Mouse (Mus musculus): ENCODE results near the gene Frat1.
A peak's percentile ranks its signal among the peaks of the same experiment; 100 is the strongest.

Gene Frat1

DNA sequence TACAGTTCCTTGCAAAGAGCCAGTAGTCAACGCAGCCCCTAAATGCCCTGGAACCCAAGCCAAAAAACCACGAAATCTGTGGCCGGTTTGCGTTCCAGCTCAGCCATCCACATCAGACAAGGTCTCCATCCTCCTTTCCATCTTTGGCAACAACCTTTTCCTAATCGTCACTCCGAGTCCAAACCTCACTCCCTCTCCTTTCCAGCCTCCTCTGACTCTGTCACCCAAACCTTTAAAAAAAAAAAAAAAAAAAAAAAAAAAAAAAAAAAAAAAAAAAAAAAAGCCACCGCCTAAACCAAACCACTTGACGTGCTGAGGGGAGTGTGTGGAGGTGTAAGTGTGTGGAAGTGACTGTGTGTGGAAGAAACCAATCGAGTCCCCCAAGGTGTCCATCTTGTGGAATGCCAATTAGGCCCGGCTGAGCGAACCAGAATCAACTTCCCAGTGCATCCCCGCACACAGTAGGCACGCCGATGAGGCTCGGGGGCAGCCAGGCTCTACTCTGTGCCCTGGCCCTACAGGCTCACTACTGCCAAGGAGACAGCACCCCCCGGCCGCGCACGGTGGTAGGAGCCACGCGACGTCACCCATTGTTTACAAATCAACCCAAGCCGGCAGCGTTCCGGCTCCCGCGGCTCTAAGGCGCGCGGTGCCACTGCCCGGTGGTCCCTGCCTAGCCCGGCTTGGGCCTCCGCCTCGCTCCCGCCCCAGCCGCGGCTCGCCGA lies at the start of gene Frat1:
Gene Frat1, plus strand, starts transcription at position 590 of the 725 bp plus-strand sequence.
- peak; percentile 90 for DNase-seq

DNA sequence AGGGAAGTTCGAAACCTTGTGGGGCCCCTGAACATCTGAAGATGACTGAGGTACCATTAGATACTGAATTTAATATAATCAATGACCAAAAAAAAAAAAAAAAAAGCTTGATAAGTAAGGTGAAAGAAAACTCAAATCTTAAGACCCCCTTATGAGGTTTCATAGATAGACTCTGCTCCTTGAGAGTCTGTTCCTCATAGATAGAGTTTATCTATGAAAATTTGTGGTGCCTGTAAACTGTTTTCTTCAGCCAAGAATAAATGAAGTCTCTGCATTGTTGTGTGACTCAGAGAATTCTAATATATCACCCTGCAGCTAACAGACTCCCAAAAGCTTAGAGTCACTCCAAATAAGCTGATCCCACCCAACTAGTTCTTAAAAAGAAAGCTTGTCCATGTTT lies 42.9 kb upstream of the Frat1 start:
- no peak for DNase-seq

DNA sequence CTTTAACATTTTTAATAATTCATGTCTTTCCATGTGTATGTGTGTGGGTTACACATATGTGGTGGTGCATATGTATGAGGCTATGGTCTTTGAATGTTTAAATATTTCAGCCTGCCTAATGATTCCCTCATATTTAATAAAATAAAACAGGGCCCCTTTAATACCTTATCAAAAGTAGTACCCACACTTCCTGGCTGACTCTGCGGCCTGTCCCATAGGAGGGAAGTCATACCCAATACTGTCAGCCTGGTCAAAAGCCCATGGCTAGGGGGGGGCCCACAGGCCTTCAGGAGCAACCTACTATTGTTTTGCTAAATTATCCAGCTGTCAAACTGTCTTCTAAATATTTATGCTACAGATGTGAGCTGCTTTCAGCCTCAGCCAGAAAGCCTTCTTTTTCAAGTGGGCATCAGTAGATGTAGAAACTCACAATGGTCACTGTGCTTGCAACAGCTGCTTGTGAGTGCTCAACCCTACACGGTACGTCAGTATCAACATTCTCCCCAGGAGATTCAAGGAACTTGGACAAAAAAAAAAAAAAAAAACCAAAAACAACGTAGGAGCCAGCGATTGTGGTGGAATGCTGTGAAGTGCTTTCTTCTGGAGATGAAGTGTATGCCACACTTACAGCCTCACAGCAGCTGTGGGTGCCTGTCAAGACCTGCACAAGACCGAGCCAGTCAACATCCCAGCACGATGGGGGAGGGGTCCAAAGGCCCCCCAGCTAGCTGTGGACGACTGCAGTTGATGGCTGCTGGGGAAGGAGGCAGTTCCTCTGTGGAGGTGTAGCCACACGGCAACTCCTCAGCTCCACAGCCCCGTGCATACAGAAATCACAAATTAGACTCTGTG lies 40.4 kb upstream of the Frat1 start:
- DNase-seq, result no peak

DNA sequence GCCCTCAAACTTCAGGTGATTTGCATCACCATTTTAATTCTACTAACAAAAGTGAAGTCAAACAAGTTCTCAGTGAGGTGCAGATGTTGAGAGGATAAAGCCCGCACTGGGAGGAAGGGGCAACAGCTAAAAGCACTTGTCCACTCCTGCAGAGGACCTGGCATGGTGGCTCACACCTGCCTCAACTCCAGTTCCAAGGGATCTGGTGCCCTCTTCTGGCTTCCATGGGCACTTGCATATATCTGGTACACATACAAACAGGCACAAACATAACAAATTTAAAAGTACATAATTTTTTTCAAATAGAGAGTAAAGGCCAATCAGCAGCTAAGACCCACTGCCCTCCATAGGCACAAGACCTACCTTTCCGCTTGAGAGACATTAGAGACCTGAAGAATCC lies 38.4 kb upstream of the Frat1 start:
- no peak for DNase-seq

DNA sequence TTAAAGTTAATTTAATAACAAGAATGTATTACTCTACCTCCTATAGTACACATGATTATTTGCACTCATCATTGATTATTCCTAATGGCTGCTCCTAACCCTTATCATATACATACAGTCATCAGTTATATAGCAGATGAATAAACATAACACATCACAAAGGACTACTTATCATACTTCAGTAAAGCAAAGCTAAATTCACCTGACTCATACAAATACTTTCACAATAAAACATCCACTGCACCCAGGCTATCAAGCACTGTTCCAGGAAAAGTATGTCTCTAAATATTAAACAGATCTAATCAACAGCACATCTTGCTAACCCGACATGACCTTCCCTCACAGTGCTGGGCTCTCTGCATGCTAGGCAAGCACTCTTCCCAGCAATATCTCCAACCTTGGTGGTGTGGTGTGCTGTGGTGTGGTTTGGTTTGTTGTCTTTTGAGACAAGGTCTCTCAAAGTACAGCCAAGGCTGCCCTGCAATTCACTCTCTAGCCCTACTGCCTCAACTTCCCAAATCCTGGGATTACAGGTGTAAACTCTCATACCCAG lies 36.8 kb upstream of the Frat1 start:
- no peak for DNase-seq

DNA sequence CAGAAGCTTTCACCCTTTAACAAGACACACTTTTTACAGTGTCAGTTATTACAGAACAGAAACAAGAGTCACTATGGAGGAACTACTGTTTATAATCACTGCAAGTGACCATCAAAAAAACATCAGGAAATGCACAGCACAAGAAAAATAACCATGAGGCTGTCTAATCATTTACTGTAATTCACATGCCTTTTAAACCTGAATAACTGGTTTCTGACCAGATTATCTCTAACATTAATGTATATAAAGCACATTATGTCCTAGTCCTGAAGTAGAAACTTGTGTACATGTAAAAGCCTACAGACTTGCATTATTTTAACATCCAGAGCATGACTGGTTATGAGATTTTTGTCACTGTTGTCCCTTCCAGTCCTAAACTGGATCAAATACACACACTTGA lies 35.8 kb upstream of the Frat1 start:
- DNase-seq, result no peak

DNA sequence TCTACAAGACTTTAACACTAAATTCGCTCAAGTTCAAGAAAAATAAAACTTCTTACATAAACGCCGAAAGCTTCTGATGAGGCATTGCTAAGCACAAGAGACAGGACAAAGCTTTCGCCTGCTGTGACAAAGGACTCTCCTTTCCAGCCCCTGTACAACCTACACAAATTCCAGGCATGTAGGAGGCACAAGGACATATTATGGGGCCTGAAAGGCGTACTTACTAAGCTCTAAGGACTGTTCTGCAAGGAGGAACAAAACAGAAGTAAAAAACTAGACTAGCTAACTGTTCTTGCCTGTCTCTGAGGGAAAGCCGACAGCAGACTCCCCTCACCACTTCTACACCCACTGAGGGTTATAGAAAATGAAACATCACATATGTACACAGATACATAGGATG lies 34.9 kb upstream of the Frat1 start:
- DNase-seq, result no peak

DNA sequence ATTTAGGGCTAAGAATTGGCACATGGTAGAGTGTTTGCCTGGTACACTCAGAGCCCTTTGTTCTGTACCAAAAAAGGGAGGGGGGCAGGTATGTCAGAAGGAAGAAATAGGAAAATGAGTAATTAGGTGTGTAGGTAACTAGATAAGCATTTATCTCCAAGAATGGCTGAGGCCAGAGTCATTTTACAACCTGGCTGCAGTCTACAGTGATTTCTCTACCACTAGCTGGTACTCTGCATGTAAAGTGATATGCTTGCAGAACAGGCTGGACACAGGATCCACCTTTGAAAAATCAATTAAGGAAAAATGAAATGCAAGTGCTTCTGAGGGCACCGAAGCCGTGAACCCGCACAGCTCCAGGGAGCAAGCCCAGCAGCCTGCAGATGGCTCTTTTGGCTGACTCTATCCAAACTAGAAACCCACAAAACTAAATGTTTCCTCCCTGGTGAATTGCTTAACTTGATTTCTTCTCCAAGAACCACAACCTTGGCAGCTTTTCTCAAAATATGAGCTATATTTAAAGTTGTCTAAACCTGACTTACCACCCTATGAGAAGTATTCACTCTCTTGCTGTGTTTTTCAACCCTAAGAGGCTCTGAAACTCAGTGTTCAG lies 33.5 kb upstream of the Frat1 start:
- no peak for DNase-seq

DNA sequence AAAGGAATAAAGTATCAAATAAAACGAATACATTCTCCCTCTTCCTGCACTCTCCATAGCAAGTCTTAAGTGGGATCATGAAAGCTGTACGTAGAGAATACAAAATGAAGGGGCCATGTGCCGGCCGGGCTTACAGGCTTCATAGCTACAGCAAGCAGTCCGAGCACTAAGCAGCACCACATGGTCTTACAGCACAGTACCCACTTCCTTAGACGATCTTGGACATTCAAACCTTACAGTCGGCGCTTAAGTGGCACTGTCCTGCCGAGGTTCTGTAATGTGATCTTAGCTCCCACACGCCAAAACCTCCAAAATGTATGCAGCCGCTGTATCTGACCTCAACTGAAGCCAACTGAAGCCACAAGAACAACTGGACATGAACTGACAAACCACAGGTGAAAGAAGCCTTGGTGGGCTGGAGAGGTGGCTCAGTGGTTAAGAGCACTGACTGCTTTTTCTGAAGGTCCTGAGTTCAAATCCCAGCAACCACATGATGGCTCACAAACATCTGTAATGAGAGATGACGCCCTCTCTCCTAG lies 32.9 kb upstream of the Frat1 start:
- no peak for DNase-seq

DNA sequence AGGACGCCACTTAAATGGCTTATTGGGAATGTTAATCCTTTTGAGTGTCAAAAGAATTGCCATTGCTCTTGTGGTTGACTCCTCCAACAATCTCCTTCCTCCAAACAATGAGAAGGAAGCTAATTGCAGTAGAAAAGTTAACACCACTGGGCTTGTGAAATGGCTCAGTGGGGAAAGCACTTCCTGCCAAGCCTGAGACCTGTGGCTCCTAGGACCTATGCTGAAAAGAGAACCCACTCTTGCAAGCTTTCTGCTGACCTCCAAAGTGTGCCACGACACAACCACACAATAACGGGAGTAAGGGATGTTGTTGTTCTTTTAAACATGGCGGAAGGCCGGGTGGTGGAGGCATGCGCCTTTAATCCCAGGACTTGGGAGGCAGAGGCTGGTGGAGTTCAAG lies 32.2 kb upstream of the Frat1 start:
- no peak for DNase-seq

DNA sequence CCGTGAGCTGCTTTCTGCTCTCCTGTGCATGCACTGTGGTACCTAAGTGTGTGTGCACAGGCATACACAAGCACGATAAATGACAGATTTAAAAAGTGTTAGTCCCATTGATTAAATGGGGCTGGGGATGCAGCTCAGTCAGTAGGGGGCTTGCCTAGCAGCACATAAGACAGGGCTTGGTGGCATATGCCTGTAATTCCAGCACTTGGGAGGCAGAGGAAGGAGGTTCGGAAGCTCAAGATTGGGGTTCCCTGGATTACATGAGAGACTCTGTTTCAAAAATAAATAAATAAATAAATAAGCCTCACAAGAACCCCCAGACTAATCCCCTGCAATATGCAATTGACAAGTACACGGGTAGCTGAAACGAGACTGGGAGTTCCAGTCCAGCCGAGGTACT lies 29.3 kb upstream of the Frat1 start:
- no peak for DNase-seq

DNA sequence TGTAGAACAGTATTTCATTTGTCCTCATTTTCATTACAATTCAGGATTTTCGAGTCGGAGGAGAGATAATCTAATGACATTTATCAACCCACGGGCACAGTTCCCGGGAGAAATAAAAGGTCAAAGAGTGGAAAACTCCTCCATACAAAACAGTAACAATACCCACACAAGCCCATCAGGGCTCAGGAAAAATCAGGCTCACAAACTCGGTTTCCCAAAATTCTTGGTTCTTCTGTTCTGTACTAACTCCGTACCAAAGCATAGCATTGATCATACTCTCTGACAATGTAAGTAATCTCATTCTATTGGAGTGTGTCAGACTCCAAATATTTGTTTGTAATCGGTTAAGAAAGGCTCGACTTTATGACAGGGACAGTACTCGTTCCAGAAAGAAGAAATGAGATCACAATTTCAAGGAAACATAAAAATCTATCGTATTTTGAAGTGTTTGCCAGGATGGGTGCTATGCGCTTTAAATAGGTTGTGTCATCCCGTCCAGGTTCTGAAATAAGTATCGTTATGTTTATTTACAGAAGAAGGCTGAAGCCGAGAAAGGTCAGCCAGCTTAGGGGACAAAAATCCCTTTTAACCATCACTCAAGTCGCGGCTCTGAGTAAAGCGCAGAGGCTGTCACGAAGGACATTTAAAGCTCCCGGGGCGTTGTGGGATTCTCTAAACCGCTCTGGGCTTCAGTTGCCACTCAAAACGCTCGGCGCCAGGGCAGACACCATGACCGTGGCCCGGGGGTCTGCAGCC lies 28.6 kb upstream of the Frat1 start:
- no peak for DNase-seq

DNA sequence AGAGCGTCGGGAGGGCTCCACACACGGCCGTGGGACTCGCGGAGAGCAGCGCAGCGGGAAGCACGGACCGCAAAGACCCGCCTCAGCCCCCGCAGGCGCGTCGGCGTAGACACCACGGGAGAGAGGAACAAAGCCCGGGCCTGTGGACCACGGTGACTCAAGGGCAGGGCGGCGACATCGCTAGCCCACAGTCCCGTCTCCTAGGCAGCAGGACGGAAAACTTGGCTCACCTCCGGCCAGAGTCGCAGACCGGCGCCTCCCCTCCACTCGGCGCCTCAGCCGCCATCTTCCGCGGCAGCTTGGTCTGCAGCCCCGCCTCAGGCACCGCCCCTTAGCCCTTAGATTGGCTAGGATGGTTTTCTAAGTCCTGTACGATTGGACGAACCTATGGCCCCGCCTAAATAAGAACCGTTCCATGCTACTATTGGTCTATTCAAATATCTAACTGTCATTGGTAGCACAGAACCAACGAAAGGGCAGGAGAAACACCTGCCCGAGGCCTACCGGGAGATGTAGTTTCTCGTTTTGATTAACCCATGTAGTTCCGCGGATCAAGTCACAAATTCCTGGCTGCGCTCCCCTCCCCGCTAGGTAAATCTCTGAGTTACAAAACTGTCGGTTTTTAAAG lies 27.9 kb upstream of the Frat1 start, which contains the start of gene Arhgap19:
Gene Arhgap19, minus strand, starts transcription at position 306 of the 628 bp plus-strand sequence.
- DNase-seq, result peak; percentile 89

DNA sequence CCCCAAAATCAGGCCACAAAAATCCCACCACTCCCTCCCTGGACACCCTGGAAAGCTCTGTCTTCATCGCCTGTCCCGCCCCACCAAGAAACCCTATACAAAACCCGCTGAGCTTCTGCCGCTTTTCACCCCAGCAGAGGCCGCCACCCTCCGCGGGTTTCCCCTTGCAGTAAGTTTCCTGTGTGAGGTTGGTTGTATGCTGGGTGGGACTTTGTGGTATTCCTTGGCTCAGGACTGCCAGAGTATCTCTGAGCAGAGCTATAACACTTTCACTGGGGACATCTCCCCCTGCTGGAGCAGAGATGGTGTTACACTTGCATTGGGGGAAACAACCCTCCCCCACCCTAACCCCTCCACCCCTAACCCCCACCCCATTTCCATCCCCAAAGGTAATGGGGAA lies 26.4 kb upstream of the Frat1 start:
- no peak for DNase-seq

DNA sequence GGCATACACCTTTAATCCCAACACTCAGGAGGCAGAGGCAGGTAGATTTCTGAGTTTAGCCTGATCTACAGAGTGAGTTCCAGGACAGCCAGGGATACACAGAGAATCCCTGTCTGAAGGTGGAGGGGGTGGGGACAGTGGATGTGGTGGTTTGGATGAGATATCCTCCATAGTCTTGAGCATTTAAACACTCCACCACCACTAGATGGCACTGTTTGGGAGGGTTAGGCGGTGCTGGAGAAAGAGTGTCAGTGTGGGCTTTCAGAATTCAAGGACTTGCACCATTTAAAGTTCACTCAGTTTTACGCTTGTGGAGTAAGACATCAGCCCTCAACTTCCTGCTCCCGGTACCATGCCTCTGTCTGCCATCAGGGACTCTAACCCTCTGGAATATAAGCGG lies 23.9 kb upstream of the Frat1 start:
- no peak for DNase-seq

DNA sequence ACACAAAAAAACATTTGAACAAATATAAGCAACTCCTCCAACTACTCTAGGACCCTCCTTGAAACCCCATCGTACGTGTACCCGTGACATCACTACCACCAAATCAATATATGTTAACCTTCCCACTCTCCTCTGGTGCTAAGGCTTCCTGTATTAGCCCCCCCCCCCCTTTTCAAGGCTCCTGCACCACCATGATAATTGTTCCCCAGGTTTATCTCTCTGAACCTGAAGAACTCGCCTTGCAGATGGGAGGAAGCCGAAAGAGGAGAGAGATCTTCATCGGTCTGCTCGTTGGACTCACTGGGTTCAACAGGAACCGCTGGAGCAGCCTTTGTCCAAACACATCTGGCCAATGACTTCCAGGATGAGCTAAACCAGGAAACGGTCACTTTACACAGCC lies 22.3 kb upstream of the Frat1 start:
- DNase-seq, result no peak

DNA sequence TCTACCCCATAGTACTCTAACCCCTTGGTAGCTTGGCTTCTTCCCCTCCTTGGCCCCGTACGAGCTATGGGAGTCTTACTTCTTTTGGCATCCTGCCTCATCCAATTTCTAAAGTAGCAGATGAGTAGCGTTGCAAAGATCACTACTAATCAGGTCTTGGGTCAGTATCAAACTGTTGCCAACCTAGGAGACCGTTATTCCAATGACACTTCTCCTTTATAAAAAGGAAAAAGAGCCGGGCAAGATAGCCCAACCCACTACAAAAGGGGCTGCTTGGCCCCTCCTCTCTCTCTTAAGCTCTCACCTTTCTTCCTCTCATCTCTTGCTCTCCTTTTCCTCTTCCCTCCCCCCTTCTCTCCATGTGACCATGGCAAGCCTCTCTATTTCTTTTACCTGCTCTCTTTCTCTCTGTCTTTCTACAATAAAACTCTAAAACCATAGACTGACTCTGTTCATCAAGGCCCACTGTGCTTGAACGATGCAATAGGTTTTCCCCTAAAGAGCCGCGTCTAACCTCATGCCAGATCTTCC lies 21.6 kb upstream of the Frat1 start:
- no peak for DNase-seq

DNA sequence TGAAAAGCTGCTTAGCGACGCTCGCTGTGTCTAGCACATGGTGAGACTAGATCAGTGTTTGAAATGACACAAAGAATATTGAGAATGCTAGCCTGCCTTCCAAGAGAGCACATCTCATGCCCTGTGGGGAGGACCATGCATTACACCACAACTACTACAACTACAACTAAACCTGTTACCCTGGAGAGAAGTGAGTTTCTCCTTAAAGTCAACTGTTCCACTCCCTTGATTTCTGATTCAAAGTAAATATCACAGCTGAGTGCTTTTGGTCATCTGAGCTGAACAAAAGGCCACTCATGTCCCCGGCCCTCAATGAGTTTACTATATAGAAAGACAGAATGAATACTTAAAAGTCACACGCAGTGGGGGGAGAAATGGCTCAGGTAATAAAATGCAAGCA lies 19.7 kb upstream of the Frat1 start:
- no peak for DNase-seq

DNA sequence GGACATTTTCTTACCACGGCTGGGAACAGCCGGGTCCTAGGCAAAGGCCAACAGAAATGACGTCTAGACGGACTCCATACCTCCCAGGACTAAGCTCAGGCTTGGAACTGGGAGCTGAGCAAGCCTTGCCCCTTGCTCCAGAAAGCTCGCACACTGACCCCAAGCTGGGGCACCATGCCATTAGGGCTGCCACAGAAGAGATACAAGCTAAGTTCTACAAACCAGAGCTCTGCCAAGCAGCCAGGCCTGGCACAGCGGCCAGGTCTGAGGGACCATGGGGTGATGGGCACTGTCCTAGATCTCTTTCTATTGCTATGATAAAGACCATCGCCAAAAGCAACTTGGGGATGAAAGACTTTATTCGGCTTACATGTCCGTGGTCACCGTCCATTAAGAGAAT lies 17.2 kb upstream of the Frat1 start:
- no peak for DNase-seq

DNA sequence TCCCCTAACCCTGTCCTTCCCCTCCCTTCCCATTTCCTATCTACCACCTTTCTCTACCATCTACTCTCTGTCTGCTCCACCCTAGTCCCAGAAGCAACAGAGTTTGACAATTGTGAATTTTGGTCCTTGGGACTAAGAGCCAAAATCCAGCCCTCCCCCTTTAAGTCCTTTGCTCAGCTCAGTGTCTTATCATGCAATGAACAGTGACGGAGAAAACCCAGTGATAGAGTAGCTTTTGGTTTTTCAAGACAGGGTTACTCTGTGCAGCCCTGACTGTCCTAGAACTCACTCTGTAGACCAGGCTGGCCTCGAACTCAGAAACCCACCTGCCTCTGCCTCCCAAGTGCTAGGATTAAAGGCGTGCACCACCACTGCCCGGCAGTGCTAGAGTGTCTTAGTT lies 16.4 kb upstream of the Frat1 start:
- DNase-seq, result no peak

DNA sequence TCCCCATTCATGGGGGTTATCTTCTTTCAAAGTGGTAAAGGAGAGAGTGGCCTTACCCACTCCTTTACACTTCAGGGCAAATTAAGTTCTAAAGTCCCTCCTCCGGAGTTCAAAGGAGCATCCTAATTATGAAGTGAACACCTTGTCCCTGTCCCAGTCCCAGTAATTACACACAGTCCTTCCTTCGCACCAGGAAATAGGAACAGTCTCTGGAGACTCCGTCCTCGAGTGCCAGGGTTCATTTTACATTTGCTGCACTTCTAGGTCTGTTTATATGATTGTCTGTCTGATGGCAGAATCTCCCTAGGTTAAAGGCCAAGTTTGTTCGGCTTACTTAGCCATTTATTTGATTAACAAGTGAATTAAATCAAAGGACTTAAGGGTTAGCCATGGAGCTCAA lies 13.4 kb upstream of the Frat1 start:
- no peak for DNase-seq

DNA sequence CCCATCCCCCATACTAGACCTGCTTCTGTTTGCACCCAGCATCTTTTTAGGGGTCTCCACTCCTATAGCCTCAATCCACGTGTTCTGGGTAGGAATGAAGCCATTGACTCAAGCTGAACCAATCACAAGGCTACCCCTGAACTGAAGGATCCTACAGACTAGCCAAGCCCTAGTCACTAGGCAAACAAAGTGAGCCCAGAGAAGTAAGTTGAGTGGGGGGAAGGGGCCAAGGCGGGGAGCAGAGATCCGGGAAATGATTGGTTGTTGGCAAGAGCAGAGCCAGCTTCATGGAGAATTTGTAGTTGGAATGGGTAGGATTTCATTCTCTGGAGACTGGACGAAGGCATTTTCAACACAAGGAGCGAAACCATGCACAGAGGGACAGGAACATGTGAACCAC lies 12.9 kb upstream of the Frat1 start:
- DNase-seq, result no peak

Measured in right cerebral cortex, postnatal 25 days (tissue).